Mouse (Mus musculus) retina, postnatal 7 days (tissue): Measurements from ENCODE around the gene Rcbtb2.
A peak's percentile ranks its signal among the peaks of the same experiment; 100 is the strongest.

Experiments
- DNase-seq: peaks from one replicate; pipeline ENCODE4 v3.0.0-alpha.2; 2012; ENCODE audit warnings: low read depth, low spot score

The Rcbtb2 gene

DNA sequence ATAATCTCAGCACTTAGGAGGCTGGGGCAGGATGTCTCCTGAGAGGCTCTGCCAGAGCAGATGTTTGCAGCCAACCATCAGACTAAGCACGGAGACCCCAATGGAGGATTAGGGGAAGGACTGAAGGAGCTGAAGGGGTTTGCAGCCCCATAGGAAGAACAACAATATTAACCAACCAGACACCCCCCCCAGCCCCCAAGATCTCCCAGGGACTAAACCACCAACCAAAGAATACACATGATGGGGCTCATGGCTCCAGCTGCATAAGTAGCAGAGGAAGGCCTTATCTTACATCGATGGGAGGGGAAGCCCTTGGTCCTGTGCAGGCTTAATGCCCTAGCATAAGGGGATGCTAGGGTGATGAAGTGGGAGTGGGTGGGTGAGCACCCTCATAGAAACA is 6.5 kb upstream of the Rcbtb2 start:
- DNase-seq, result no peak

- DNase-seq, result no peak
These were observed 5.9 kb upstream of the Rcbtb2 start for GRCm38 (mm10) chr14:73116938-73117337.

GRCm38 (mm10) chr14:73117411-73118392 is 5.1 kb upstream of the Rcbtb2 start:
- no peak for DNase-seq

GRCm38 (mm10) chr14:73118482-73119347 is 4.1 kb upstream of the Rcbtb2 start:
- DNase-seq, result no peak

DNA sequence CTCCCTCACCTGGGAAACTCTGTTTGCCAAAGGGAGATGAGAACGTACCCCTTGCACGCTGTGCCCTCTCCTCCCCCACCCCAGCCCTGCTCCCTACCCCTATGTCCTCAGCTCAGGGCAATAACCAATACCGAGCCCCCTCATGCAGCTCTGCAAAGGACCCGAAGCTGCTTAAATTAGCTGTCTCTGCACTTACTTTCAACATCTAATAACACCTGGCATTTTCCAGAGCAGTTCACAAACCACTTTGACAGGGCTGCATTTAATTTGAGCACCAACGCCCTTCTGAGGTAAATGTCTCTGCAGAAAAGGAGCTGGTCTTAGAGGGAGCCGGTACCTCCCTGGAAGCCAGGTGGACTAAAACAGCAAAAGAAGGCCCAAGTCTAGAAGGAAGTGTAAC is 3.4 kb upstream of the Rcbtb2 start:
- no peak for DNase-seq

GRCm38 (mm10) chr14:73119966-73120365 is 2.9 kb upstream of the Rcbtb2 start:
- no peak for DNase-seq

DNA sequence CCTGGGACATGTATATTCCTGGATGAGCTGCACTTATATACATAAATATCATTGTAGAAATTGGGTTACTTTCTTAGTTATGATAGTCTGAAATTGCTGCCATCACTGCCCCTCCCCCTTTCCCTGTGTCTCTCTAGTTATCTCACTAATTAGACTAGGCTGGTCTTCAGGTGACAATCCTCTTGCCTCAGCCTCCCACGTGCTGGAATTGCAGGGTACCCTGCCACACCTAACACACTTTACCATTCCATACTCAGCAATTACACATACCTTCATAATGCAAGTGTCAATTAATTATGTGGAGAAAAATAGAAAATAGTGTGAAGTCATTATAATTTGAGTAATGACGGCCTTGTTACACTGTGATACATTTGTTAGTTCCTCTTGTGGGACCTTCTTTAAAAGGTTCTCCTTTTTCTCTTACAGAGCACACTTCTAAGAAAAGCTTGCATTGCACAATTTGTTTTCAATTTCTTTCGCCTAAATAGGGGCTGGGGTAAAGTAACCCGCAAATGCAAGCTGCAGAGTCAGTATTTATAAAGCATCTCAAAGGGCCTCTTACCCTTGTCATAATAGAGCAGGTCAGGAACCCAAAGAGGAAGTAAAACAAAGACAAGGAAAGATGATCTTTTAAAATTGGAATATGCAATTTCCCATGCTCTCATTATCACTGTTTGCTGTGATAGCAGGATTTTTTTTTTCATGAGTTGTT is 470 bp upstream of the Rcbtb2 start:
- DNase-seq, result no peak

GRCm38 (mm10) chr14:73123381-73123780 is 544 bp downstream of the Rcbtb2 start:
- no peak for DNase-seq

GRCm38 (mm10) chr14:73123786-73124185 is 949 bp downstream of the Rcbtb2 start:
- DNase-seq, result no peak

DNA sequence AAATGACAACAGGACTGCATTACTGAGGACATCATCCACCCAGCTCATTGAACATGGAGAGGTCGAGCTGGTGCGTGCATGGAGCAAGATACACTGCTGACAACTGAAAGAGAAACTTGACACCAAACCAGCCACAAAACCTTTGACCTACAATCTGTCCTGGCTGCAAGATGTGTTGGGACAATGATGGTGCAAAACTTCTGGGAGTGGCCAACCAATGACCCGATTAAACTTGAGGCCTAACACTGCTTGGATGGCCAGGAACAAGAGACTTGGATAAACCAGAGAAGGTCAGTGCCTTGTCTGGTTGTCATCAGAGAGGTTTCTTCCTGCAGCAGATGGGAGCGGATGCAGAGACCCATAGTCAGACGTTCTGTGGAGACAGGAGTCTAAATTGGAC is 7.7 kb downstream of the Rcbtb2 start:
- DNase-seq, result no peak

GRCm38 (mm10) chr14:73131856-73132410 is 9.1 kb downstream of the Rcbtb2 start:
- DNase-seq, result no peak

DNA sequence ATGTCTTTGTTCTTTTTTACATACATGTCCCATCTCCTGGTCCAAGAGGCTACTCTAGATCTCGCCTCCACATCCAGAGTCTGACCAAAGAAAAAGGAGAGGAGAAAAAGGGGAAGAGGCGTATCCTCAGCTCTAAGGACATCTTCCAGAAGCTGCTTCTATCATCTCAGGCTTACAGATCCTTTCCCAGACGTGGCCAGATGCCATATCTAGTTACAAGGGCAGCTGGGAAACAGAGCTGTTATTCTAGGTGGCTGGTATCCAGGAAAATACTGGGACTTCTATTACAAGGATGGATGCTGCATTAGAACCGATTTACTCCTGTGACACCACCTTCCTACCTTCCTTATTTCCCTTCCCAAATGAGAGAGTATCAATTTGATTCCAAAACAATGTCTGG is 9.9 kb downstream of the Rcbtb2 start:
- no peak for DNase-seq

DNA sequence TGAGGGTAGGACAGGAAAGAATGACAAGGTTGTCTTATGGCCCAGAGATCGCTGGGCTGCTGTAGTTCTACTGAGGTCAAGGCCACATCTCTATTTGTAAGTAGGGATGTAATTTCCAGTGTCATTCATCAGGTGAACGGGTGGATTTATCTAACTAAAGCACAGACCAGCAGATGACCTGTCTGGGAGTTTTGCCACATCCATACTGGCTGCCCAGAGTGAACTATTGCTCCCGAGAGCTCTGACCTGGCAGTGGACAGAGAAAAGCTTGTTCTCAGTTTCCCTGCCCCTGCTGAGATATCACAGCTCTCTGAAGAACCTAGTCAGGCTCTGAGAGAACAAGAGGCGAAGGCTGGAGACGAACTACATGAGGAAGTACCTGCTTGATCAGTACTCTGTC is 14.4 kb downstream of the Rcbtb2 start:
- no peak for DNase-seq

GRCm38 (mm10) chr14:73138483-73138882 is 15.6 kb downstream of the Rcbtb2 start:
- no peak for DNase-seq

GRCm38 (mm10) chr14:73139866-73140265 is 17.0 kb downstream of the Rcbtb2 start:
- no peak for DNase-seq

DNA sequence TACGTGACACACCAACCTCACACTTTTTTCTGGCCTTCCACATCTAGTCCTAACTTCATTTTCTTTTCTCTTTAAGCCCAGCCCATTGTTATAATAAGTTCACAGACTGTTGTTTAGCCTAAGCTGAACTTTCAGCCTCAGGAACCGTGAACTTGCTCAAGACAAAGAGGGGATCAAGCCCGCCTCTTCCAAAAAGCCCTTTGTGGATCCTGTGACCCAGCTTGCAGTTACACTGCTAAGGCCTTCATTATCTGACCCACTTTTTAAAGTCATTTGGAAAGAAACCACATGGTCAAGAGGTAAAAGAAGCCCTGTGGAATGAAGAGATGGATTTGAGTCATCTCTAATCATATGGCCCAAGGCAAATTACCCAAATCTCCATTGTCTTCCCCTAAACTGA is 19.0 kb downstream of the Rcbtb2 start:
- no peak for DNase-seq

DNA sequence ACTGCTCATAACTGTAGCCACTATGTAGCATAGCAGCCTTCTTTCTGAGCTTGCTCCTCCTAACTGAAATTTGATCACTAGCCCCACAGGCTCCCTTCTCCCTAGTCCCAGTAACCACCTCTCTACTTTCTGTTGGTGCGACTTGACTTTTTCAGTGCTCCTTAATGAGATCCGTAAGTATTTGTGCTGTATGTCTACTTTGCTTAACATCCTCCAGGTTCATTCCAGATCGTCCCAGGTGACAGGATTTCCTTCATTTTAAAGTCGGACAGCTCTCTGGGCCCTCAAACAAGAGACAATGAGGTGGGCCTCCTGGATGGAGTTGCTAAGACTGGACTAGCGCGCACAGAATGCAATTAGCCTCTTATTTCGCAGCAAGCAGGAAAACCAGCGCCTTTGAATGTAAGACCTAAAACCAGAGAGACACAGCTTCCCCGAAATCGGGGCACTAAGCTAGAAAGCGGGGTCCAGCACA is 19.6 kb downstream of the Rcbtb2 start:
- DNase-seq, result peak; percentile 20

DNA sequence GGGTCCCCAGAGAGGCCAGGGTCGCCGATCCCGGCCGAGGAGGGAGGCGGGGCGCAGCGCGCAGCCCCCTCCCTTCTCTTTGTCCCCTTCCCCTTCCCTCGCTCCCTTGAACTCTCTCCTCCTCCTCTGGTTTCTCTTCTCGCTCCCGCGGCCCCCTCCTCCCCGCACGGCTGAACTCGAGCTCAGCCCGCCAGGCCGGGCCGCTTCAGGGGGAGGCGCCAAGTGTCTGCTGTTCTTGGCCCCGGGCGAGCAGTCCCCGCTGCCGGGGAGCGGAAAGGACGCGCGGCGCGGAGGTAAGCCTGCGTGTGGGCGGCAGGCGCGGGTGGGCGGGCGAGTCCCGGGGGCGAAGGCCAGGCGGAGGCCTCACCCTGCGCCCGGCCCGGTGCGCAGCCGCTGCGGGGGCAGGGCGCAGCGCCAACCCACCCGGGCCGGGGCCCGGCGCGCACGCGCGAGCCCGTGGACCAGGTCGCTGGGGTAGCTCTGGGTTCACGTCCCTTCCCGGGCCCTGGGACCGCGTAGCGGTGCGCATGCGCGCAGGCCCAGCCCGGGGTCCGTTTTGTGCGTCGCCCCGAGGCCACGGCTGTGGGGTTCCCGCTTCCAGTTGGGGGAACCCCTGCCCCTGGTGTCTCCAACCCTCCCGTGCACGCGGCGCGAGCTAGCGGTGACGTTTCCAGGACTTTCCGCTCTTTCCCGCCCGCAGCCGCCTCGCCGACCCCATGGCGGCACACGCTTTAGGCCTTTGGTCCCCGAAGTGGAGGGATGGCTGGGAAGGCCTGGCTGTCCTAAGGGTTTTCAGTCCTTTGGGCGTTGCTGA is 20.3 kb downstream of the Rcbtb2 start:
- DNase-seq, result peak; percentile 68

GRCm38 (mm10) chr14:73143710-73144420 is 21.0 kb downstream of the Rcbtb2 start:
- DNase-seq, result no peak

GRCm38 (mm10) chr14:73145531-73145930 is 22.7 kb downstream of the Rcbtb2 start:
- no peak for DNase-seq
